Mouse (Mus musculus) ovary, adult 18-20 months (tissue): ENCODE measurements around the gene Mapk10.

Experiments used
- DNase-seq: peaks from one replicate; pipeline ENCODE4 v3.0.0; 2022; ENCODE audit warnings: low spot score, mixed read lengths

The Mapk10 gene

GRCm38 (mm10) chr5:103211101-103211848 lies at the start of gene Mapk10:
TSS of gene Mapk10 (minus strand) at chr5:103211334.
- DNase-seq: peak; percentile 76

GRCm38 (mm10) chr5:103256144-103256543 lies 45.0 kb upstream of the Mapk10 start:
- DNase-seq: no peak

GRCm38 (mm10) chr5:103242430-103242829 lies 31.3 kb upstream of the Mapk10 start:
- no peak for DNase-seq

GRCm38 (mm10) chr5:103231822-103232221 lies 20.7 kb upstream of the Mapk10 start:
- DNase-seq: no peak

GRCm38 (mm10) chr5:103230334-103230733 lies 19.2 kb upstream of the Mapk10 start:
- DNase-seq: no peak

GRCm38 (mm10) chr5:103229321-103229720 lies 18.2 kb upstream of the Mapk10 start:
- no peak for DNase-seq

GRCm38 (mm10) chr5:103221997-103222396 lies 10.9 kb upstream of the Mapk10 start:
- DNase-seq: no peak

GRCm38 (mm10) chr5:103210644-103211043 lies 490 bp downstream of the Mapk10 start:
- DNase-seq: no peak

- no peak for DNase-seq
Observed at GRCm38 (mm10) chr5:103210018-103210417, 1.1 kb downstream of the Mapk10 start.

- no peak for DNase-seq
Observed at GRCm38 (mm10) chr5:103209486-103209885, 1.6 kb downstream of the Mapk10 start.

GRCm38 (mm10) chr5:103208869-103209268 lies 2.3 kb downstream of the Mapk10 start:
- DNase-seq: no peak

GRCm38 (mm10) chr5:103208021-103208511 lies 3.1 kb downstream of the Mapk10 start:
- no peak for DNase-seq

GRCm38 (mm10) chr5:103197796-103198325 lies 13.3 kb downstream of the Mapk10 start:
- DNase-seq: no peak

- DNase-seq: no peak
Observed at GRCm38 (mm10) chr5:103194549-103194948, 16.6 kb downstream of the Mapk10 start.

- no peak for DNase-seq
Observed at GRCm38 (mm10) chr5:103193700-103194099, 17.4 kb downstream of the Mapk10 start.

- DNase-seq: no peak
Observed at GRCm38 (mm10) chr5:103191577-103191976, 19.6 kb downstream of the Mapk10 start.

GRCm38 (mm10) chr5:103184256-103184655 lies 26.9 kb downstream of the Mapk10 start:
- no peak for DNase-seq

- no peak for DNase-seq
Observed at GRCm38 (mm10) chr5:103181622-103182021, 29.5 kb downstream of the Mapk10 start.

GRCm38 (mm10) chr5:103177010-103177409 lies 34.1 kb downstream of the Mapk10 start:
- DNase-seq: no peak

- no peak for DNase-seq
Observed at GRCm38 (mm10) chr5:103175989-103176388, 35.1 kb downstream of the Mapk10 start.

- DNase-seq: no peak
Observed at GRCm38 (mm10) chr5:103174607-103175006, 36.5 kb downstream of the Mapk10 start.

- no peak for DNase-seq
Observed at GRCm38 (mm10) chr5:103171207-103171606, 39.9 kb downstream of the Mapk10 start.

- no peak for DNase-seq
Observed at GRCm38 (mm10) chr5:103167371-103167770, 43.8 kb downstream of the Mapk10 start.

GRCm38 (mm10) chr5:103166755-103167154 lies 44.4 kb downstream of the Mapk10 start:
- no peak for DNase-seq
